Mouse (Mus musculus) intestine, postnatal 0 days (tissue): ENCODE results near the gene Map3k20. TPM values are rescaled to one million over a fixed set of nuclear protein-coding genes. Genes with fewer than 3 reads are reported as not detected.

Source experiments
- ATAC-seq: fragments of 200-750 bp; cut with Nextera tagmentation; 2 replicates; pipeline ENCODE4 v1.8.0; 2017; ENCODE audit warnings: mild to moderate bottlenecking, moderate TSS enrichment, moderate library complexity
- H3K27ac ChIP-seq: fragments of 300-500 bp; sonication (generic); 2 replicates; pipeline ENCODE4 v1.5.1; 2014; ENCODE audit warnings: mild to moderate bottlenecking, low read depth, low read length, moderate library complexity
- H3K27me3 ChIP-seq: fragments of 300-500 bp; sonication (generic); replicated peaks from 2 replicates; pipeline ENCODE4 v1.6.1; 2014; ENCODE audit warnings: low read length, mixed read lengths; ENCODE audit not compliant: control insufficient read depth, insufficient read depth
- H3K36me3 ChIP-seq: fragments of 300-500 bp; sonication (generic); 2 replicates; pipeline ENCODE4 v1.6.1; 2014; ENCODE audit warnings: mild to moderate bottlenecking, moderate library complexity; ENCODE audit not compliant: control insufficient read depth, insufficient read depth
- H3K4me1 ChIP-seq: fragments of 300-500 bp; sonication (generic); replicated peaks from 2 replicates; pipeline ENCODE4 v1.6.1; 2014; ENCODE audit warnings: antibody characterized with exemption, low read length, mixed read lengths; ENCODE audit not compliant: control insufficient read depth, insufficient read depth
- H3K4me2 ChIP-seq: fragments of 300-500 bp; sonication (generic); replicated peaks from 2 replicates; pipeline ENCODE4 v1.6.1; 2014; ENCODE audit warnings: low read depth, mild to moderate bottlenecking, moderate library complexity
- H3K4me3 ChIP-seq: fragments of 300-500 bp; sonication (generic); 2 replicates; pipeline ENCODE4 v1.5.1; 2014; ENCODE audit warnings: low read depth, low read length
- H3K9ac ChIP-seq: fragments of 300-500 bp; sonication (generic); 2 replicates; pipeline ENCODE4 v1.6.1; 2014; ENCODE audit warnings: mild to moderate bottlenecking, low read depth, low read length
- H3K9me3 ChIP-seq: fragments of 300-500 bp; sonication (generic); 2 replicates; pipeline ENCODE4 v1.6.1; 2016; ENCODE audit warnings: mixed run types; ENCODE audit not compliant: control insufficient read depth
- CTCF ChIP-seq: sonication (generic); IDR thresholded peaks from 2 replicates; pipeline ENCODE4 v1.5.1; 2016; ENCODE audit warnings: low read depth, mild to moderate bottlenecking, control low read depth, antibody characterized with exemption, moderate library complexity
- WGBS: fragments of 180-500 bp; shearing (Covaris S2); extraction: QIAGEN DNeasy Blood & Tissue Kit; methylation state at CpG from one replicate; pipeline ENCODE4 v1.1.7; 2014; 5-methylcytosine and 5-hydroxymethylcytosine counted together
- polyA plus RNA-seq: library from polyadenylated mRNA; unstranded; fragments of >200 nt; fragmentation: Nextera tagmentation; extraction: Ambion mirVana; gene quantifications from 2 replicates; pipeline ENCODE4 v1.2.1, GENCODE M21; 2015

Map3k20 gene
- polyA plus RNA-seq, 1 experiment from 2014 or later = 9.0 TPM

DNA sequence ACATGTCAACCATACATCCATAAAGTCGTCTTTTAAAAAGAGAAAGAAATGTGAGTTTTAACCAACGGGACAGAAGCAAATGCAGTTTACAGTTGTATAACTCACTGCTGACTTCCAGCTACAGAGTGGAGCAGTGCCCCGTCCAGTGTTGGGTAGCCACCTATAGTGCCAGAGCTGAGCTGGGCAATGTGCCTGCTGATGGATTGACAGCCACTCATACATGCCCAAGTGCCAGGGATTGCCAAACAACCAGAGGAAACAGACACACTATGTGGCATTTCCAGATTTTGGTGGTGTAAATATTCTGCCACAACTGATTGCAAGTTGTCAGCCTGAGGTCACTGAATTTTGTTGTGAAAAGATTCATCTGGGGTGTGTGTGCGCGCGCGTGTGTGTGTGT is 139.2 kb downstream of the Map3k20 start:
- WGBS = 84% methylated on average over 7 of the region's 7 CpGs
- Histone ChIP-seq H3K27ac (no peak overlapping the region), H3K4me3 (no peak overlapping the region), H3K4me1 (no peaks in the 10 kb centered on the region), H3K4me2 (no peak overlapping the region), H3K27me3 (no peaks in the 10 kb centered on the region), H3K9ac (no peak overlapping the region), H3K9me3 (no peaks in the 10 kb centered on the region), H3K36me3 (no peaks in the 10 kb centered on the region; the same call in 1 of the 2 replicates)
- no peak for TF ChIP-seq CTCF
- ATAC-seq = no peak

DNA sequence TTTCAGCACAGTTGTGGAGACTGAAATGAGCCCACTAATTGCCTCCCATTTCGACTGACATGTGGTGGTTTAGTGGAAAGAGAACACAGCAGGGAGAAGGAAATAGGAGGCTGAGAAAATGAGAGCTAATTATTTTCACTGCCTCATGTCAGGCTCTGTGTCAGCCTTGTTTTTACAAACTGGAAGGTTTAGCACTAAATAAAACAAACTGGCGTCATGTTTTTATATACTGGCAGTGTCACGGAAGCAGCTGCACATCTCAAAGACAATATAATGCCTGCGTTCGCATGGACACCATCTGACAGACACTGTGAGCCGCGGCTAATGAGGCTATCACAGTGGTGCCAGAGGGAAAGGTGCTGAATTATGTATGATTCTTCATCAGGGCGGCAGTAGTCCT is 141.3 kb downstream of the Map3k20 start:
- Histone ChIP-seq H3K4me1 (no peaks in the 10 kb centered on the region), H3K9me3 (no peaks in the 10 kb centered on the region), H3K4me2 (no peak overlapping the region), H3K9ac (no peak overlapping the region), H3K27ac (no peak overlapping the region), H3K36me3 (no peaks in the 10 kb centered on the region), H3K4me3 (no peak overlapping the region), H3K27me3 (no peaks in the 10 kb centered on the region)
- ATAC-seq = no peak
- TF ChIP-seq CTCF = no peak
- 56% methylated on average over 8 of the region's 8 CpGs for WGBS

DNA sequence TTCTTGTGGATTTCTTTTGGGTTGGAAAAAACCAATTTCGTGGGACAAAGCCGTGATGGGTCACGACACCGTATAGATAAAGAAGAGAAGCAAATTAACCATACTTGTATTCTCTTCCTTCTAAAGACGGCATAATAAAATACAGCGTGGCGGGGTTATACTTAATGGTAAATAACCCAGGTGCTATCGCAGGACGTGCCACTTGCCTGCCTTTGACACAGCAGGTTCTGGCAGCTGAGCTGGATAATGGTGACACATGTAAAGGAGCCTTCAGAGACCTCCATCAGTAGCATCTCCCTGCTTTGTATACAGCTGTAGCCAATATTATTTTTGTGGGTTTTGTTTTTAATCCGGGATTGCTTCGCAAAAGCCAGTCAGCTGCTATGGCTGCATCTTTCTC is 141.9 kb downstream of the Map3k20 start:
- no peaks in the 10 kb centered on the region for H3K9me3 ChIP-seq
- no peak overlapping the region for H3K27ac ChIP-seq
- no peaks in the 10 kb centered on the region for H3K27me3 ChIP-seq
- H3K9ac ChIP-seq = no peak overlapping the region
- no peaks in the 10 kb centered on the region for H3K4me1 ChIP-seq
- no peak overlapping the region for H3K4me3 ChIP-seq
- no peaks in the 10 kb centered on the region for H3K36me3 ChIP-seq
- no peak for TF ChIP-seq CTCF
- H3K4me2 ChIP-seq = no peak overlapping the region
- 68% methylated on average over 11 of the region's 11 CpGs for WGBS
- ATAC-seq = no peak

DNA sequence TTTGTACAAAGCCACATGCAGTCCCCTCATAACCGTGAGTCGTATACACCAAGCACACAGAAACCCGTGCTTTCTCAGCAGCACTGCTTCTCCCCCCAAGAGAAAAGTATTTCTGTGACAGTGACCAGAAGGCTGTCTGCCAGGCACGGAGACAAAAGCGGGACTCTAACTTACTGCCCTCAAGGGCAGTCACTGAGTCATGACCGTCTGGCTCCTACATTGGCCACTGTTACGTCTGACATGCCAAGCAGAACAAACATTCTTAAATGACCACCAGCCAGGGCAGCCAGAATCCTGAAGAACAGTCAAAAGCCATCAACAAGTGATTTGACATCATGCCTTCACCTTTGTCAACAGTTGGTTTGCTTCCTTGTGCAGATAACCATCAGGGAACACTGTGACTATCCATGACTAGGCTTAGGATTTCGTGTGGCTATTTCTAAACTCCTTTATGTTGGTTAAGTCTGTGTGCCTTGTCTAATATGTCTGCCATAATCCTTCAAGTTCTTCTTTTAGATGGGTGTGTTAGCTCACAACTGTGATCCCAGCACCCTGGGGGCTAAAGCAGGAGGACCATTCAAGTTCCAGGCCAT is 153.6 kb downstream of the Map3k20 start:
- no peak overlapping the region for H3K9ac ChIP-seq
- no peaks in the 10 kb centered on the region for H3K27me3 ChIP-seq
- H3K27ac ChIP-seq = no peak overlapping the region
- WGBS = 83% methylated on average over 8 of the region's 8 CpGs
- no peak for TF ChIP-seq CTCF
- no peak for ATAC-seq
- H3K4me1 ChIP-seq = no peaks in the 10 kb centered on the region
- no peaks in the 10 kb centered on the region for H3K9me3 ChIP-seq
- H3K4me3 ChIP-seq = no peak overlapping the region
- no peak overlapping the region for H3K4me2 ChIP-seq
- H3K36me3 ChIP-seq = peaks cover 37% of the 10 kb centered on the region

DNA sequence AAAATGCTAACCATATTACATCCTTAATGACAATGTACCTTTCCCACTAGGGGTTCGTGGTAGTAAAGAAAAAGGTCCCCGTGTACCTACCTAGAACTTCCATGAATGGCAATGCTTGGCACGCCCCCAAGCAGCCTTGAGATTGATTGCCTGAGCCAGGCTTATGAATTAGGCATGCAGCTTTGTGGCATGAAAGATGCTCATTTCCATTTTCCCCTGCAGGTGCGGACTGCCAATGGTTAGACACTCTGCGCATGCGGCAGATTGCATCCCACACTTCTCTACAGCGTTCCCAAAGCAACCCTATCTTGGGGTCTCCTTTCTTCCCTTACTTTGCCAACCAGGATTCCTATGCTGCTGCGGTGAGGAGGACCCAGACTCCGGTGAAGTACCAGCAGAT is 155.6 kb downstream of the Map3k20 start:
- no peaks in the 10 kb centered on the region for H3K27me3 ChIP-seq
- TF ChIP-seq CTCF = no peak
- H3K27ac ChIP-seq = no peak overlapping the region
- no peak overlapping the region for H3K4me2 ChIP-seq
- no peak for ATAC-seq
- peaks cover 26% of the 10 kb centered on the region for H3K36me3 ChIP-seq
- WGBS = 96% methylated on average over 9 of the region's 9 CpGs
- H3K9me3 ChIP-seq = no peaks in the 10 kb centered on the region
- no peak overlapping the region for H3K4me3 ChIP-seq
- H3K9ac ChIP-seq = no peak overlapping the region
- H3K4me1 ChIP-seq = no peaks in the 10 kb centered on the region

DNA sequence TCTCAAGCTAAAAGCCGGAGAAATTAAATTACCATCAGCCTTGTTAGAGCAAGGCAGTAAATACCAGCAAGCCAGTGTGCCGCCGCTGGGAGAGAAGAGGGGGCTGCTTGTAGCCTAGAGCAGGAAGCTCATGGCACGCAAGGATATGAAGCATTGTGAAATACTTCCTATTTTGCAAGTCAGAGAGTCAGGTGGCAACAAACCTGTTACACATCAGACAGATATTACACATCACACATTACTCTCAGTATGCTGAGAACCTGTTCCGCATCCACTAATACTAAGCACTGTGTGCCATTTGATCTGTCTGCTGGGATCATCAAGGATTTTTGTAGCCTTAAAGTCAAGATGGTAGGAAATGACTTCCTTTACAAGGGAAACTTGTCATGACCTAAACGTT is 157.4 kb downstream of the Map3k20 start:
- WGBS = 94% methylated on average over 6 of the region's 6 CpGs
- Histone ChIP-seq H3K36me3 (peaks cover 26% of the 10 kb centered on the region), H3K27ac (no peak overlapping the region), H3K9me3 (no peaks in the 10 kb centered on the region), H3K27me3 (no peaks in the 10 kb centered on the region), H3K4me2 (no peak overlapping the region), H3K4me3 (no peak overlapping the region), H3K9ac (no peak overlapping the region), H3K4me1 (no peaks in the 10 kb centered on the region)
- ATAC-seq = no peak
- no peak for TF ChIP-seq CTCF

DNA sequence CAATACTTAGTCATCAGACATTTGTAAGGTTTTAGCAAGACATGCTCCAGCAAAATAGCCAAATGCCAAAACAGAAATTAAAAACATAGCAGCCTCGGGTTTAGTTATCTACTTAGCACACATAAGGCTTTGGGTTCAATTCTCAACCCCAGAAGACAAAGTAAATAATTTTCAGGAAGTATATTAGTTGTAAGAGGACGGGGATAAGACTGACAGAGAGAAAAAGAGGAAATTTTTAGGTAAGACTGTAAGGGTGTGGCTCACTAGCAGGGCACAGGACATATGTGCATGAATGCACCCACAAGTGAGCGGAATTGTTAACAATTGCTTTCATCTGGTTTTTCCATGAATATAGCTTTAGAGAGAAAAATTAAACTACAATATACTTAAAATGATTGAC is 158.5 kb downstream of the Map3k20 start:
- no peak for ATAC-seq
- Histone ChIP-seq H3K9ac (no peak overlapping the region), H3K9me3 (no peaks in the 10 kb centered on the region), H3K36me3 (peaks cover 17% of the 10 kb centered on the region), H3K27ac (no peak overlapping the region), H3K4me3 (no peak overlapping the region), H3K4me2 (no peak overlapping the region), H3K4me1 (no peaks in the 10 kb centered on the region), H3K27me3 (no peaks in the 10 kb centered on the region)
- 76% methylated on average over 3 of the region's 3 CpGs for whole genome bisulfite sequencing
- TF ChIP-seq CTCF = no peak
